Mouse (Mus musculus): ENCODE data around the gene Prdm16. TPM values are rescaled to one million over a fixed set of nuclear protein-coding genes. Genes with fewer than 3 reads are reported as not detected.

The Prdm16 gene
- polyA plus RNA-seq, 1 experiment from 2014 or later = 115 TPM

DNA sequence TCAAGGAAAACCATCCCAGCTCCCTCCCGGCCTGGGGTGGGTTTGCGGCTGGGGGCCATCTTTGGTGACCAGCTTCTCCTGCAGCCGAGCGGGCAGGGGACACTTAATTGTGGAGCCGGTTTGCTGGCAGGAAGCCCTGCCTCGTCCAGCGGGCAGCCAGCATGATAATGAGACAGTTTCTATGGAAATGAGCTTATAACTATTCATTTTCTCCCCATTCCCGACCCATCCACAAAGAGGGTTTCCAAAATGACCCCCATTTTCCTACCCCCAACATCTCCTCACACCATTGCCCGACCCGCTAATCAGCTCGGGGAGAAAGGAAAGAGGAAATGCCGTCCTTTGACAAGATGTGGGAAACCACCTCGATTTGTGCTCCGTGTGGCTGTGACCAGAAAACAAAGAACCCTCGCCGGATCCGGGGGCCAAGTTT lies 86.7 kb downstream of the Prdm16 start:
- Histone ChIP-seq H3K27ac (no peak overlapping the region), H3K36me3 (no peaks in the 10 kb centered on the region), H3K4me1 (replicated peaks) (peaks cover 86% of the 10 kb centered on the region), H3K9me3 (no peaks in the 10 kb centered on the region), H3K27me3 (no peaks in the 10 kb centered on the region), H3K4me2 (no peak overlapping the region), H3K9ac (replicated peaks) (no peak overlapping the region), H3K4me3 (replicated peaks) (no peak overlapping the region)
- 51% methylated on average over 17 of the region's 17 CpGs for WGBS
- ATAC-seq (ENCODE audit: insufficient number of reproducible peaks, insufficient read depth, low FRiP score, low TSS enrichment, low read depth) = no peak

GRCm38 (mm10) chr4:154549497-154549896 lies 87.2 kb downstream of the Prdm16 start:
- no peaks in the 10 kb centered on the region for H3K9me3 ChIP-seq
- WGBS = 68% methylated on average over 11 of the region's 11 CpGs
- no peak overlapping the region for H3K4me2 ChIP-seq
- peaks cover 86% of the 10 kb centered on the region for H3K4me1 ChIP-seq (replicated peaks)
- H3K36me3 ChIP-seq = no peaks in the 10 kb centered on the region
- no peak overlapping the region for H3K4me3 ChIP-seq (replicated peaks)
- no peak overlapping the region for H3K9ac ChIP-seq (replicated peaks)
- no peak for ATAC-seq (ENCODE audit: insufficient number of reproducible peaks, insufficient read depth, low FRiP score, low TSS enrichment, low read depth)
- H3K27ac ChIP-seq = no peak overlapping the region
- H3K27me3 ChIP-seq = no peaks in the 10 kb centered on the region; the same call in 1 of the 2 replicates

DNA sequence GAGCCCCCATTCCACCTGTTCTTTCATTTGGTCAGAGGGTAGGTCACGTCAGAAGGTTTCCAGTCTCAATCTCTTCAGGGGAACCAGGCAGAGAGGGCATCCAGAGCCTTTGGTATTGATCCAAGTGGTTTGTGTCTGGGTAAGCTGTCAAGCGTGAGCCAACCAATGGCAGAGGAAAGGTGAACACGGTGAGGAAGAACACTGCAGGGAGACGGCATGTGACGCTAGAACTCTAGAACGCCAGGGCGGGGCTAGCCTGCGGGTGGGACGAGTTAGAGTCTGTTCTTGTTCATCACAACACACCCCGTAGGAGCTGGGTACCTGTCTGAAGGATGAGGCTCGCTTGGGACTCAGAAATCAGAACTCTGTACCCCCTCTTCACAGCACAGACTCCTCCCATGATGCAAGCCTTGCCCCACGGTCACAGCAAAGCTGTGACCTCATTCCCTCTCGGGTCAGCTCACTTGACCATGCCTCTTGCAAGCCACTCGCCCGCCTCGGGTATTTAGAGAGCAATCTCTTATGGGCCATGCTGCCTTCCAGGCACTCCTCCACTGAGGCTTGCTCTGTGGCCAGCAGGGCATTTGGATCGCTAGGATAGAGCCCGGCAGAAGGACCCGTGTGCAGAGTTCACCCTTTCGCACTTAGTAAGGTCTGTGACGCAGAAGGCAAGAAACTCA lies 89.4 kb downstream of the Prdm16 start:
- H3K4me2 ChIP-seq = no peak overlapping the region
- H3K36me3 ChIP-seq = no peaks in the 10 kb centered on the region
- WGBS = 81% methylated on average over 21 of the region's 21 CpGs
- H3K27me3 ChIP-seq = no peaks in the 10 kb centered on the region; the same call in 1 of the 2 replicates
- no peak for ATAC-seq (ENCODE audit: insufficient number of reproducible peaks, insufficient read depth, low FRiP score, low TSS enrichment, low read depth)
- no peak overlapping the region for H3K4me3 ChIP-seq (replicated peaks)
- no peak overlapping the region for H3K27ac ChIP-seq
- peaks cover 85% of the 10 kb centered on the region for H3K4me1 ChIP-seq (replicated peaks)
- no peak overlapping the region for H3K9ac ChIP-seq (replicated peaks)
- no peaks in the 10 kb centered on the region for H3K9me3 ChIP-seq

GRCm38 (mm10) chr4:154545296-154545695 lies 91.4 kb downstream of the Prdm16 start:
- no peaks in the 10 kb centered on the region for H3K36me3 ChIP-seq
- no peak overlapping the region for H3K27ac ChIP-seq
- peaks cover 91% of the 10 kb centered on the region for H3K4me1 ChIP-seq (replicated peaks)
- H3K4me2 ChIP-seq = no peak overlapping the region
- H3K4me3 ChIP-seq (replicated peaks) = no peak overlapping the region
- no peak overlapping the region for H3K9ac ChIP-seq (replicated peaks)
- 57% methylated on average over 9 of the region's 9 CpGs for WGBS
- ATAC-seq (ENCODE audit: insufficient number of reproducible peaks, insufficient read depth, low FRiP score, low TSS enrichment, low read depth) = no peak
- H3K9me3 ChIP-seq = no peaks in the 10 kb centered on the region
- no peaks in the 10 kb centered on the region; the same call in 1 of the 2 replicates for H3K27me3 ChIP-seq

DNA sequence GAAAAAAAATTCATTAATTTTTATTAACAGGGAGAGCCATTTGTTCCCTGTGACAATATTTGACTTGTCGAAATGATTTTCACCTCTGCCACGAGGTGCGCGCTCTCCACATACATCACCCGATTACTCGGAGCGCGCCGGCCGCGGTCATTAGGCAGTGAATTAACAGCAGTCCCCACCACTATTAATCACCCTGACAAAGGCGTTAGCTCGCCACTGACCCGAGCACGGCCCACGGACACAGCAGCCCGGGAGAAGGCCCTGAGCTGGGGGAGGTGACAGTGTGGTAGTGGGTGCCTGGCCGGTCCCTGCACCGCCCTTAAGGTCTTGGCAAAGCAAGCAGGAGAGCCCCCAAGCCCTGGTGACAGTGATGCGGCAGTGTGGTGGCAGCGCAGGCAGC lies 92.8 kb downstream of the Prdm16 start:
- no peak overlapping the region for H3K27ac ChIP-seq
- WGBS = 8% methylated on average over 21 of the region's 21 CpGs

DNA sequence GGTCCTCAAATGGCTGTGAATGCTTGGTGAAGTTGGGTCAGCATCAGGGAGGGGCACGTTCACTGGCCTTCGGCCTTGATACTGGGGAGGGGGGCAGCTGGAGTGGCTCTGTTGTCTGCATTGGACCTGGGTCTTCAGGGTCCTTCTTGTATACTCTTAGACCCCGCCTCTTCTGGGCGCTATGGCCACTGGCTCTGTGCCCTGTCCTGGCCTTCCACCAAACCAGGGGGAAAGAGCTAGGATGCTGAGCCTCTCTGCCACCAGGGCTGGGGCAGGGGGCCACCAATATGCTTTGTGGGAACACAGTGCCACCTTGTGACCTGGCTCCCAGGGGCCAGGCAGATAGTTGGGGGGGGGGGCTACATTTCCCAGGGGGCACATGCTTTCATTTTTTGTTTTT lies 93.5 kb downstream of the Prdm16 start:
- no peak overlapping the region for H3K27ac ChIP-seq
- no peak overlapping the region for H3K9ac ChIP-seq (replicated peaks)
- no peak overlapping the region for H3K4me3 ChIP-seq (replicated peaks)
- H3K9me3 ChIP-seq = no peaks in the 10 kb centered on the region
- 0 out of 2 replicates have a peak, but pooled peaks have one; percentile 13 for ATAC-seq (ENCODE audit: insufficient number of reproducible peaks, insufficient read depth, low FRiP score, low TSS enrichment, low read depth)
- H3K36me3 ChIP-seq = no peaks in the 10 kb centered on the region
- H3K27me3 ChIP-seq = no peaks in the 10 kb centered on the region; the same call in 1 of the 2 replicates
- peaks cover 80% of the 10 kb centered on the region for H3K4me1 ChIP-seq (replicated peaks)
- peak overlapping the region; percentile 44; the same call in 1 of the 2 replicates for H3K4me2 ChIP-seq
- 75% methylated on average over 4 of the region's 4 CpGs for WGBS

More for the DNA sequence above, 92.8 kb downstream of the Prdm16 start:
- Histone ChIP-seq H3K4me2 (peak overlapping the region; percentile 44), H3K9ac (replicated peaks) (0 out of 2 replicates have a peak overlapping the region, but pooled peaks have one; percentile 40), H3K9me3 (no peaks in the 10 kb centered on the region), H3K36me3 (no peaks in the 10 kb centered on the region), H3K4me3 (replicated peaks) (no peak overlapping the region), H3K27me3 (no peaks in the 10 kb centered on the region; the same call in 1 of the 2 replicates), H3K4me1 (replicated peaks) (peaks cover 88% of the 10 kb centered on the region)
- no peak for ATAC-seq (ENCODE audit: insufficient number of reproducible peaks, insufficient read depth, low FRiP score, low TSS enrichment, low read depth)

DNA sequence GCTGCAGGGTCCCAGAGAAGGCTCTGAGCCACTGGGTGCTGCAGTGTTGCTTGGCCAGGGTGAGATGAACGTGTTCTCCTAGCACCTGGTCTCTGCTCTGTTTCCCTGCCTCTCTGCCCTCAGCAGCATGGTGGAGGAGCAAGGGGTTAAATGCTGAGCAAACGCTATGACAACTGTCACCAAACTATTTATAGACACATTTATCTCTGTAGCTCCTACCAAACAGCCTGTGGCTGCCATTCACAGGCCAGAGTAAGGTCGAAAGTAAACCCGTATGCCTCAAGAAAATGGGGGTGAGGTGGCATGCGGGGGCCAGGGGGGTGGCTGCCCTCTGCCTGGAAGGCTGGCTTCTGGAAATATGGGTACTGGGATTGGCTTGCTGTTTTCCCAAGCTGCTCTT lies 94.1 kb downstream of the Prdm16 start:
- 50% methylated on average over 5 of the region's 5 CpGs for WGBS
- H3K9ac ChIP-seq (replicated peaks) = no peak overlapping the region
- H3K9me3 ChIP-seq = no peaks in the 10 kb centered on the region
- no peak overlapping the region for H3K27ac ChIP-seq
- no peaks in the 10 kb centered on the region for H3K36me3 ChIP-seq
- H3K4me3 ChIP-seq (replicated peaks) = no peak overlapping the region
- no peaks in the 10 kb centered on the region; the same call in 1 of the 2 replicates for H3K27me3 ChIP-seq
- H3K4me1 ChIP-seq (replicated peaks) = peaks cover 75% of the 10 kb centered on the region
- ATAC-seq (ENCODE audit: insufficient number of reproducible peaks, insufficient read depth, low FRiP score, low TSS enrichment, low read depth) = no peak
- H3K4me2 ChIP-seq = no peak overlapping the region

DNA sequence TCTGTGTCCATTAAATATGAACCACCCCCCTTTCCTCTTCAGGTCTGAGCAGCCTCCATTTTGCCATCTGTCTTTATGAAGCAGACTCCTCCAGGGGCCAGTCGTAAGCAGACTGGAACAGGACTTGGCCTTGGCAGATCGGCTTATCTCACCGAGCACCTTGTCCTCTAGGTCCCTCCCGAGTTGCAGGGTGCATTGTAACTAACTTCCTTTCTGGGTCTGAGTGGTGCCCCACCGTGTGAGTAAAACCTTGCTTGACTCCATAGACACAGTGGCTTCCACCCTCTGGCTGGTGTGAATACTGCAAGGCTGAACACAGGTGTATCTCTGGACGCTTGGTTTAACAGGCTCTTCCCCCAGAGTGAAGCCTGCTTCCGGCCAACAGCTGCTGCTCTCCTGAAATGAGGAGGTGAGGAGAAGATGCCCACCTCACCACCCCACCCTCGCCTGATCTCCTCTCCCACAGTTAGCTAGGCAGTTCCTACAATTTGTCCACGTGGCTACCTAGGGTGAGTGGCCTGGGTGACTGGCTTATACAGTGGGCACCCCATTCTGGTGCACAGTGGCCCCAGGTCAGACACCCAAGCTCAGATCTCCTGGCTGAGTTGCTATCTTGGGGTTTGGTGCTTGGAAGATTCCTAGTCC lies 94.9 kb downstream of the Prdm16 start:
- Histone ChIP-seq H3K27ac (no peak overlapping the region), H3K9ac (replicated peaks) (no peak overlapping the region), H3K4me3 (replicated peaks) (no peak overlapping the region), H3K4me1 (replicated peaks) (peaks cover 67% of the 10 kb centered on the region), H3K36me3 (no peaks in the 10 kb centered on the region), H3K27me3 (no peaks in the 10 kb centered on the region; the same call in 1 of the 2 replicates), H3K4me2 (no peak overlapping the region), H3K9me3 (no peaks in the 10 kb centered on the region)
- ATAC-seq (ENCODE audit: insufficient number of reproducible peaks, insufficient read depth, low FRiP score, low TSS enrichment, low read depth) = no peak
- WGBS = 63% methylated on average over 9 of the region's 9 CpGs

DNA sequence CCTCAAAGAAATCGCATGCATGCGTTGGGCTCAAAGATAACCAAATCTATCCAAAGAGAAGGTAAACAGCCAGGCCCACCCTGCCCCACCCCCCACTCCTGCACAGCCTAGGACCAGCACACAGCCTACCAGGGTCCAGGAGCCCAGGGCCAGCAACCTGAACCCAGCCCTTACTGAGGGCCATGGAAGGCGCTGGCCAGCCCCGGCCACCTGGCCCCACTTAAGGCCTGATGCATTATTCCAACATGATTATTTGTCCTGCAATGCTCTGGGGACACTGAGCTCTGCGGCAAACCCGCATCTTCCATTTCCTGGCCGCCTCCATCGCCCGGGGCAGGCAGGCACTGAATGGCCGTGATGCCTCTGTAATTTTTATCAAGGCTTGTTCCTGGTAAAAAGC lies 96.0 kb downstream of the Prdm16 start:
- 24% methylated on average over 10 of the region's 10 CpGs for WGBS
- H3K36me3 ChIP-seq = no peaks in the 10 kb centered on the region
- peak overlapping the region; percentile 13 for H3K4me2 ChIP-seq
- no peak overlapping the region for H3K4me3 ChIP-seq (replicated peaks)
- peaks cover 68% of the 10 kb centered on the region for H3K4me1 ChIP-seq (replicated peaks)
- ATAC-seq (ENCODE audit: insufficient number of reproducible peaks, insufficient read depth, low FRiP score, low TSS enrichment, low read depth) = no peak
- H3K27me3 ChIP-seq = no peaks in the 10 kb centered on the region; the same call in 1 of the 2 replicates
- no peak overlapping the region; the same call in 1 of the 2 replicates for H3K9ac ChIP-seq (replicated peaks)
- no peaks in the 10 kb centered on the region for H3K9me3 ChIP-seq
- no peak overlapping the region for H3K27ac ChIP-seq

GRCm38 (mm10) chr4:154539703-154540102 lies 97.0 kb downstream of the Prdm16 start:
- Histone ChIP-seq H3K27me3 (no peaks in the 10 kb centered on the region; the same call in 1 of the 2 replicates), H3K36me3 (no peaks in the 10 kb centered on the region), H3K27ac (no peak overlapping the region), H3K4me1 (replicated peaks) (peaks cover 58% of the 10 kb centered on the region), H3K4me3 (replicated peaks) (no peak overlapping the region), H3K4me2 (no peak overlapping the region), H3K9me3 (no peaks in the 10 kb centered on the region), H3K9ac (replicated peaks) (no peak overlapping the region)
- no peak for ATAC-seq (ENCODE audit: insufficient number of reproducible peaks, insufficient read depth, low FRiP score, low TSS enrichment, low read depth)
- WGBS = 90% methylated on average over 12 of the region's 12 CpGs

GRCm38 (mm10) chr4:154538727-154539126 lies 97.9 kb downstream of the Prdm16 start:
- Histone ChIP-seq H3K9ac (replicated peaks) (no peak overlapping the region), H3K4me1 (replicated peaks) (peaks cover 57% of the 10 kb centered on the region), H3K27ac (no peak overlapping the region), H3K9me3 (no peaks in the 10 kb centered on the region), H3K4me2 (no peak overlapping the region), H3K4me3 (replicated peaks) (no peak overlapping the region), H3K27me3 (no peaks in the 10 kb centered on the region), H3K36me3 (no peaks in the 10 kb centered on the region)
- ATAC-seq (ENCODE audit: insufficient number of reproducible peaks, insufficient read depth, low FRiP score, low TSS enrichment, low read depth) = no peak
- 83% methylated on average over 4 of the region's 4 CpGs for WGBS
